Mouse (Mus musculus) thymus, postnatal 36 days (tissue): ENCODE data around the gene Cacng7.
A peak's percentile ranks its signal among the peaks of the same experiment; 100 is the strongest.
"Not testable (repeated sequence)": the region's sequence is repeated elsewhere in the genome, so short reads cannot be mapped to it uniquely, and the experiment has no call there.

Source experiments
- DNase-seq, 2 experiments: peaks; one replicate each; pipeline ENCODE4 v3.0.0; 2022; ENCODE audit warnings: mixed read lengths in 2 of 2

Cacng7 gene

DNA sequence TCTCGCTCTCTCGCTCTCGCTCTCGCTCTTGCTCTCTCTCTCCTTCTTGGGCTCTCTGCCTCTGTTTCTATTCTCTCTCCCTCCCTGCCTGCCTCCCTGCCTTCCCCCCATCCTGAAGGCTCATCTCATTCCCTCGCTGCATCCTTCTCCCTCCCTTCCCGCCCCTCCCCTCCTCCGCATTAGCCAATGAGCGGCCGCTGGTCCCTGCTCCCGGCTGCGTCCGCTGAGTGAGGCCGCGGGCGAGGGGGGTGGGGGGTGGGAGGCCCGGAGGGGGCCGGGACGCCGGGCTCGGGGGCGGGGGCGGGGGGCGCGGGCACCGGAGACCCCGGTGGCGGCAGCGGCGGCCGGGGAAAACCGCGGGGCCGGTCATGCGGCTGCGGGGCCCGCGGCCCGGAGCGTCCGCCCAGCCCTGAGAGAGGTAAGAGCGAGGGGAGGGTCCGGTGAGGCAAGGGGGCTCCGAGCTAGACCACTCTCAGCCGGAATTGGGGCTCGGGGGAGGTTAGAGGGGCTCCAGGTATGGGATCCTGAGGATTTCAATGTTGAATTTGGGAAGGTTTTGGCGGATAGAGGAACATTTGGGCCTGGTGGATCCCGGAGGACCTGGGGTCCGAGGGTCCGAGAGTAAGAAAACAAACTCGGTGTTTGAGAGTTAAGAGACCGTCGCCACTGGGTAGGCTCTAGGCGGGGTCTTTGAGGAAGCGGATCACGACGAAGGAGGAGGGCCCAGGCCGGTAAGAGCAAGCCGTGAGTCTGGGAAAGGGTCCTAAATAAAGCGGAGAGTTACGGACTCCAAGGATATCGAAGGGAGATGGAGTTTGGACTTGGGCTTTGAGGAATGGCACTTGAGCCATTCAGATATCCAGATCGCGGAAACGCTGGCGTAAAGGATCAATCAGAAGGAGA, at the start of gene Cacng7:
Gene Cacng7 (plus strand): TSS at position 337 of the 903 bp plus-strand sequence.
- DNase-seq = no peak

DNA sequence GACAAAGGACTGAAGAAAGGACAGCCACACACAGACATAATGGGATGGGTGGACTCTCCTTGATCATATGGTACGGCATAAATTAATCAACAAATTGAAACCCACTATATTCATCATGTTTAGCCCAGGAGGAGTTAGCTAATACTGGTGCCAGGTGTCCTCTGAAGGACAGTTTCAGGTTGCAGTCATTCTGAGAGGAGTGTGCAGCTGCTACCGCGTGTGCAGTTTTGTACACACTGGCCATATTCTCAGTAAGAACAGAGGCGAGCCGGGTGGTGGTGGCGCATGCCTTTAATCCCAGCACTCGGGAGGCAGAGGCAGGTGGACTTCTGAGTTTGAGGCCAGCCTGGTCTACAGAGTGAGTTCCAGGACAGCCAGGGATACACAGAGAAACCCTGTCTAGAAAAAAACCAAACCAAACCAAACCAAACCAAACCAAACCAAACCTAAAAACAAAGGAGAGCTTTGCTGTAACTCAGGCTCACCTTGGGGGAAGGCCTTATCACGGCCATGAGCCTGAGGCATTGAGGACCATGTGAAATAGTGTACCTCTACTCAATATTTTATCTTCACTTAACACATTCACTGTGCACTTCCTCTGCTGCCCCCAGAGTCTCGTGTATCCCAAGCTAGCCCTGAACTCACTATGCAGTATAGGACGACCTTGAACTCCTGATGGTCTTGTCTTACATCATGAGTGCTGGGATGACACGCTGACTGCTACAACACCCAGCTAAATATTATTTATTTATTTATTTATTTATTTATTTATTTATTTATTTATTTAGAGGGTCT, 49.5 kb upstream of the Cacng7 start:
- no peak for DNase-seq

DNA sequence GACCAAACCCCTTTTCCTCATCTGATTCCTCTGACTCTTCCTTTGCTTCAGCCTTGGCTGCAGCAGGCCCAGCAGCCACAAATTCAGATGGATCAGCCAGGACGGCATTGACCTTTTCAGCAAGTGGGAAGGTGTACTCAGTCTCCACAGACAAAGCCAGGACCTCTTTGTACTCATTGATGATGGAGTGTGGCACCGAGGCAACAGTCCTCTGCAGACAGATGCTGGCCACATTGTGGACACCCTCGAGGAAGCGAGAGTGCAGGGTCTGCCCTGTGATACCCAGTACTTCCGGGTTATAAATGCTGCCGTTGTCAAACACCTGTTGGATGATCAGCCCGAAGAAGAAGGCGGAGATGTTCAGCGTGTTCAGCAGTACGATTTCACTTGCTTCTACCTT, 48.2 kb upstream of the Cacng7 start:
- no peak for DNase-seq

DNA sequence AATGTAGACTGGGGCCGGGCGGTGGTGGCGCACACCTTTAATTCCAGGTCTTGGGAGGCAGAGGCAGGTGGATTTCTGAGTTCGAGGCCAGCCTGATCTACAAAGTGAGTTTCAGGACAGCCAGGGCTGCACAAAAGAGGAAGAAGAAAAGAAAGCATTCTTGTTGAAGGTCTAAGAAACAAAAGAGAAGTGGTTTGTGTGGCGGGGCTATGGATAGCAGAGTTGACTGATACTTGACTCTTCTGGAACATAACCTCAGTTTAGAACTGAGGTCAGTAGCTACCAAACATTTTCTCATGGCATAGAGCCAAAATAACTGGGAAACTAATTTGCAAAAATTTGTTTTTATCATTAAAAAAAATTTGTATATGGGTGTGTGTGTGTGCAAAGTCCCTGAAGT, 46.7 kb upstream of the Cacng7 start:
- no peak for DNase-seq

DNA sequence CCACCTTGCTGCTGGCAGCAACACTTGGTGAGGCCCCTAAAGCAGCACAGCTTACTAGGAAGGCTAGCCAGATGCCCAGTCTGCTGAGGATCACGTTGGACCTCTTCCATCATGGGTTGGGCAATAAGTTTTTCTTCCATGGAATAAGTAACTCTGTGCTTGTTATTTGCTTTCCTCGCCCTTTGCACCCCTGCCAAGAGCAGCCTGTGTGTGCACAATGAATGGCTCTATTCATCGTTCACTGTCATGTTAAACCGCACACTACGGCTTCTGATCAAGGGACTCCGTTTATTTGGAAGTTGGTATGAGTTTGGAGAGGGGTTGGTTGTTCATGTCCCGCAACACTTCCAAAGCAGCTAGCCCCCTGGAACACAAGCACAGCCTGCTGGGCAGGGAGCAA, 45.6 kb upstream of the Cacng7 start:
- no peak for DNase-seq

DNA sequence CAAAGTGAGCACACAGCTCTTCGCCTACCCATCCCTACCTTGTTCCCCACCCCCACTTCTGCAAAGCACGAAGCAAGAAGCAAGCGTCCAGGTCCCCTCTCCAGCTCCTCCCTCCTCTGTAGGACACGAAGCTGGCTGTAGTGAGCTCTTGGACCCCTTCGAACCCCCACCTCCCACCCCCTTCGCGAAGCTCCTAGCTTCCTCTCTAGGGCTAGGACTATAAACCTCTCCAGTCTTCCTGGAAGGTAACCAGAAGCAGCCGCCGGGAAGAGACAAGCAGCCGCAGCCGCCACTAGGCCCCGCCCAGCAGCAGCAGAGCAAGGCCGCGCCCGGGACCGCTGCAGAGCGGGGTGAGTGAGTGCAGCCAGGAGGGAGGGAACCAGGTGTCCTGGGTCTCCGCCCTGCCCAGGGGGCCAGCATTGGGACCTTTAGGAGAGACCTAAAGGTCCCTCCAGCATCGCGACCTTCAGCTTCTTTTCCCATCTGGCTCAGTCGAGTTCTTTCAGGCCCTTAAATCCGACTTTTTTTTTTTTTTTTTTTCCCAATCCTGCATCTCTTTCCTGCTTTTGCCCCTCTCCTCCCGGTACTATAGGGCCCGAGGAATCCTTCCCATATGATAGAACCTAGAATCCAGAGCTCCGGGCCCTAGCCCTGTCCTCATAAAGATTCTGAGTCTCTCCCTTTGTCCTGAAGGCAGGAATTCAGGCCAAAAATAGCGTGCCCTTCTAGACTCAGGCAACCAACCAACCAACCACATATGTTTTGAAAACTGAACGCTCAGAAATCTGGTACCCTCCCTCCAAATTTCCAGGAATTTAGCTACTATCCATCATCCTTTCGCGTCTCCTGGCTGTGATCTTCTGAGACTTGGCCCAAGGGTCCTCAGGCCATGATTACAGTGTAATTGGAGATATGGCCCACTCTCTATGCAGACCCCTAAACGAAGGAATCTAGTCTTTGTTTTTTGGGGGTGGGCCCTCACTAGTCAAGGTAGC, 43.5 kb upstream of the Cacng7 start, which contains the start of the genes Myadm and Prkcg:
Gene Myadm (plus strand): TSS at position 105 of the 995 bp plus-strand sequence.
Gene Prkcg (plus strand): TSS at position 204 of the 995 bp plus-strand sequence.
- DNase-seq = peak; percentile 72 to 81

DNA sequence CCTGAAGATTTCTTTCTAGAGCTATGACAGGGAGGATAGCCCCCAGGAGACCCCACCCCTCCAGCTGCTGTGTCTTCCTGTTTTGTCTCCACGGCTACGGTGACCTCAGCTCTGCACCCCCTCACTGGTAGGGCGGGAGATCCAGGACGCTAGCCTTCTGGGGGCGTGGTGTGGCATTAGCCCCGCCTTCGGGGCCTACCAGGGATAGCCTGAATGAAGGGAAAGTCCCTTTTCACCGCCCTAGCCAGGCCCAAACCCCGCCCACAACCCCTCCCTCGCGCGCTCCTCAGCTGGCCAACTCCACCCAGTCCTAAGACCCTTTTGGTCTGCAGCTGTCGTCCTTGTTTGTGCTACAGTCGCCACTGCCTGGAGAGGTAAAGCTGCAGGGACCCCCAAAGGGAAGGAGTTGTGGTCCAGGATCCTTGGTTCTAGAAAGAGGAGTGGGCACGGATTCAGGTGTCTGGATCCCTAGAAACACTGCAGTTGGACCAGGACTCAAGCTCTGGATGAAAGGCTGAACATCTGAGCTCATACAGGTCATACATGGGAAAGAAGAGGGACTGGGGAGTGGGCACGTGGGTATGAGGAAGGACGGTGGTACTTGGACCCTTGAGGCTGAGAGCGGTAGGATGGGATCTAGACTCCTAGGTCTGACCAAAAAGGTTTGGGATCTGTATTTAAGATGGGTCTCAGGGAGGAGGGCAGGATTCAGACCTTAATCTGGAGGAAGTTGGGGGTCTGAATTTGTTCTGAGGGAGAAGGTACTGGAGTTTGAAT, 42.3 kb upstream of the Cacng7 start:
- DNase-seq = peak; percentile 60 to 73

DNA sequence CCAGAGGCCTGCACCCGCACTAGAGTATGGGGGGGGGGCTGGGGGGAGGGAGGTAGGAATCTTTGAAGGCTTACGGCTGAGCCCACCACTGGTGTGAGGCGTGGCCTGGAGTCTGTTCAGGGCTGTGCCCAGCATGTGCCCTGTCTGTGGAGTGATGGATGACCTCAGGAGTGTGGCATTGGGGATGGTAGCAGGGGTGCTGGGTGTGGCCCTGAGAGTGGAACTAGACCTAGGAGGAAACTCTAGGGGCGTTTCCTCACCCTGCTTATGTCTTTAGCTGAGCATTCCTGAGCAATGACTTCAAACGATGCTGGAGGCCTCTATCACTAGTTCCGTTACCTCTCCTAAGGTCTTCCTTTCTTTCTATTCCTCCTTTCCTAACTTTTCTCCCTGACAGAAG, 41.6 kb upstream of the Cacng7 start:
- no peak for DNase-seq

DNA sequence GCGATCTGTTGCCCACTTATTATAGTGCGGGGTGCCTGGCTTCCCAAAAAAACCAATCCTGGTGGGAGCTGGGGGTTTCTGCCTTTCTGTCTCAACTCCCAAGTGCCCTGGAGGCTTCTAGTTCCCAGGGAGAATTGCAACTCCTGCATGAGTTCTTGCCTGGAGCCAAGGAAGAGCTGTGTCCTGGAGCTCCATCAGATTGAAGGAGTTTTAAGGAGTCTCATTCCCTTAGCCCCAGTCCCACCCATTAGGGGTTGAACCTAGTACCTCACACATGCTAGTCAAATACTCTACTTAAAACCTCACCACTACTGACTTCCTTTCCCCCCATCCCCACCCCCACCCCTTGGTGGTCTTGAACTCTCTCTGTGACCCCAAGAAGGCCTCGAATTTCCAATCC, 41.0 kb upstream of the Cacng7 start:
- no peak for DNase-seq

DNA sequence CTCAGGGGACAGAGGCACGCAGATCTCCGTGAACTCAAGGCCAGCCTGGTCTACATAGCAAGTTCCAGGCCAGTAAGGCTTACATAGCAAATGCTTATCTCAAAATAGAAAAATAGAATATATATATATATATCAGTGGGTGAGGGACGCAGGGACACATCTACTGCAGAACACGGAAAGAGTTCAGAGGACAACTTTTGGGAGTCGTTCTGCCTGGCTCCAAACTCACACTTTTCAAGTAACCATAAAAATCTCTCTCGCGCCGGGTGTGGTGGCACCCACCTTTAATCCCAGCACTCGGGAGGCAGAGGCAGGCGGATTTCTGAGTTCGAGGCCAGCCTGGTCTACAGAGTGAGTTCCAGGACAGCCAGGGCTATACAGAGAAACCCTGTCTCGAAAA, 40.5 kb upstream of the Cacng7 start:
- DNase-seq = not testable (repeated sequence)

DNA sequence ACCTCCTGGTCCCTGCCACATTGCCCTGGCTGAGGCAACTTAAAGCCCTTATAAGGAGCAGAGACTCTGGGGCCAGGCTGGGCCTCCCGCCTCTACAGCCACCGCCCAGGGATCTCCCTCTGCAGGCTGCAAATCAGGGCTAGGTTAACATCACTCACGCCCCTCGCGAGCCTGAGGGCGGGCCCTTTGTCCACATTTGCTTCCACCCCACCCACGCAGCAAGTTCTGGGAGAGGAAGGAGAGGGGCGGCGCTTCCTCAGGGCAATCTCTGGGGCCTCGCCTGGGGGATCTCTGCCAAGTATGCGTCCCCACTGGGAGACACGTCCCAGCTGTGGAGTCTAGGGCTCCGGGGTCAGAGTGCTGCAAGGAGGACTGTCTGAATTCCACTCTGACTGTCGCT, 40.0 kb upstream of the Cacng7 start:
- DNase-seq = peak; percentile 18 to 31

DNA sequence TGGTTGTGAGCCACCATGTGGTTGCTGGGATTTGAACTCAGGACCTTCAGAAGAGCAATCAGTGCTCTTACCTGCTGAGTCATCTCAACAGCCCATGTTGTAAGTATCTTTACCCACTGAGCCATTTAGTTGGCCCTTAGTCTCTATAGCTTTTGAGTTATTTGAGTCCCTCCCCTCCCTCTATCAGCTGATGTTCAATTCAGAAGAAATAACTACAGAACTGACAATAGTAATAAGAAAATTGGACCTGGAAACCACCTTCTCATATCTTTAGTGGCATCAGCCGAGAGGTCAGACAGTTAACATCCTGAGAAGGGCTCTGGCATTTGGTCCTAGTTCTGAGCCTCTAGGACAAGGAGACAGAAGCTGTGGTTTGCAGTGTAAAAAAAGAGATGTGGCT, 38.0 kb upstream of the Cacng7 start:
- no peak for DNase-seq

DNA sequence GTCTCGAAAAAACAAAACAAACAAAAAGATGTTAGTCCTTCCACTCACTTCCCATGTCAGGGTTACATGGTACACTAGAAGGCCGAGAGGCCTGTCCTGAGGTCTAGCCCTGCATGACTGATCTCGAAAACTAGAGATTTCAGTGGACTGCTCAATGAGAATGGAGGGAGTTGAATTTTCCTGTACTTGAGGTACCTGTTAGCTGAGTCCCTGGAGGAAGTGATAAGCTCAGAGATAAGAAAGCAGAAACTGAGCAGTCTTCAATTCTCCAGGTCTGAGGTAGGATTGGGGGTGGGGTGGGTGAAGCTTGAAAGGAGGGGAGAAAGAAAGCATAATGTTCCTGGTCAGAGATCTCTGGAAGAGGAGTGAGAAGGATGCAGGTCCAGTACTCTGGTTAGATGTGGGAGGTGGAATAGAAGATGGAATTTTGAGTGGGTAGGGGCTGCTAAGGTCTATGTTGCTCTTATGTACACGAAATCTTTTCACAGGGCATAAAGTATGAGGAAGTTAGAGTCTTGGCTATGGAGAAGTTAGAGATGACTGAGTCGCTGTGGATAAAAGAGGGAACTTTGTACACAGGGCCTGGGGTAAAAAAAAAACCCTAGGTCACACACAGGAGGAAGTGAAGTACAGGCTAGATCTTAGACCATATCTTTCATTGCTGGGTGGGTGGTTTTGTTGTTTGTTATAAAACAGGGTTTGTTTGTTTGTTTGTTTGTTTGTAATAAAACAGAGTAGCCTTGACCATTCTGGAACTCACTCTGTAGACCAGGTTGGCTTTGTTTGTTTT, 37.2 kb upstream of the Cacng7 start:
- DNase-seq = no peak

DNA sequence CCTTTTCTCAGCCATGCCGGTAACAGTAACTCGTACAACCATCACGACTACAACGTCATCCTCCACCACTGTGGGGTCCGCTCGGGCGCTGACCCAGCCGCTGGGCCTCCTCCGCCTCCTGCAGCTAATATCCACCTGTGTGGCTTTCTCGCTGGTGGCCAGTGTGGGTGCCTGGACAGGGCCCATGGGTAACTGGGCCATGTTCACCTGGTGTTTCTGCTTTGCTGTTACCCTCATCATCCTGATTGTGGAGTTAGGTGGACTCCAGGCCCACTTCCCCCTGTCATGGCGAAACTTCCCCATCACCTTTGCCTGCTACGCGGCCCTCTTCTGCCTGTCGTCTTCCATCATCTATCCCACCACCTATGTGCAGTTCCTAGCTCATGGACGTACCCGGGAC, 36.0 kb upstream of the Cacng7 start:
- DNase-seq = no peak

DNA sequence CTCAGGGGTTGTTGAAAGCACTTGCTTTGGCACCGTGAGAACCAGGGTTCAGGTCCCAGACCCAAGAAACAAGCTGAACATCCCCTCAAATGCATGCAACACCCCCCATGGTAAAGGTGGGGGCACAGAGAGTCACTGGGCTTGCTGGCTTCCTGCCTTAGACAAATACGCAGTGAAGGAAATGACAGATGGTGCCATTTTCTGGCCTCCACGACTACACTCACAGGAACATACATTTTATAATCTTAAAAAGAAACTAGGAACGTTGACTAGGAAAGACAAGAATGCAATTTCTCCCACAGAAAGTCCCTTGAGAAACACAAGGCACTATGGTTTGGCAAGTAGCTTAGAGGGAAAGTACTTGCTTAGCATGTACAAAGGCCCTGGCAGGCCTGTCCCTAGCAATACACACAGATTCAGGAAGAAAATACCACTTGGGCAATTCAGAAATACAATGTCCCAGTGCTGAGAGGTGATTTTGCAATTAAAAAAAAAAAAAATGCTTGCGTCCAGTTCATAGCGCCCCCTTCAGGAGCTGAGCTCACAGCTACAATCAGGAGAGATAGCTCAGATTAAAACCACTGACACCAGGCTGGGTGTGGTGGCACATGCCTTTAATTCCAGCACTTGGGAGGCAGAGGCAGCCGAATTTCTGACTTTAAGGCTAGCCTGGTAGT, 32.7 kb upstream of the Cacng7 start:
- no peak for DNase-seq

DNA sequence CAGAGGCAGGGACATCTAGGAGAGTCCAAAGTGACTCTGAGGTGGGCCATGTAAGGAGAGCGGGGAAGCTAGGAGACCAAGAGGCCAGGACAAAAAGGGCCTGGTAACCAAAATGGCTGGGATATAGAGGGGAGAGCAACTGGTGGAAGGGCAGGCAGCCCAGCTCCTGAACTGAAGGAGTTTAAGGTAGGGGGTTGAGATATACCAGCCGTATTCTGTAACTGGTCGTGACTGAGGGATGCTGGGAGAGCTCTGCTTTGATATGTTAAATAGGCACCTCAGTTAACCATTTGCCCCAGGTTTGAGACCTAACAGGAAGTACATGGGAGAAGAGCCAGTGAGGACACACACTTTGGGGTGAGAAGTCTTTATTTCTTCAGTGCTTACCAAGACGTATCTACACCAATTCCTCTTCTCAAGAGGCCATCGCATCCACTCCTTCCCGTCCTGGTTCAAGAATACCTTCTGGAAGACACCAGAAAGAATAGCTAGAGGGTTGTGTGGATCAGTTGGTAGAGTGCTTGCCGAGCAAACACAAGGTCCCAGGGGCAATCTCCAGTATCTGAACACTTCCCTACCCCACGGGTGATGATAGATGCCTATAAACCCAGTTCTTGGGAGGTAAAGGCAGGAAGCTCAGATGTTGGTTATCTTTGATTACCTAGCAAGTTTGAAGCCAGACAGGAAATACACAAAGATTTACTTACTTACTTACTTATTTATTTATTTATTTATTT, 31.7 kb upstream of the Cacng7 start:
- no peak for DNase-seq

DNA sequence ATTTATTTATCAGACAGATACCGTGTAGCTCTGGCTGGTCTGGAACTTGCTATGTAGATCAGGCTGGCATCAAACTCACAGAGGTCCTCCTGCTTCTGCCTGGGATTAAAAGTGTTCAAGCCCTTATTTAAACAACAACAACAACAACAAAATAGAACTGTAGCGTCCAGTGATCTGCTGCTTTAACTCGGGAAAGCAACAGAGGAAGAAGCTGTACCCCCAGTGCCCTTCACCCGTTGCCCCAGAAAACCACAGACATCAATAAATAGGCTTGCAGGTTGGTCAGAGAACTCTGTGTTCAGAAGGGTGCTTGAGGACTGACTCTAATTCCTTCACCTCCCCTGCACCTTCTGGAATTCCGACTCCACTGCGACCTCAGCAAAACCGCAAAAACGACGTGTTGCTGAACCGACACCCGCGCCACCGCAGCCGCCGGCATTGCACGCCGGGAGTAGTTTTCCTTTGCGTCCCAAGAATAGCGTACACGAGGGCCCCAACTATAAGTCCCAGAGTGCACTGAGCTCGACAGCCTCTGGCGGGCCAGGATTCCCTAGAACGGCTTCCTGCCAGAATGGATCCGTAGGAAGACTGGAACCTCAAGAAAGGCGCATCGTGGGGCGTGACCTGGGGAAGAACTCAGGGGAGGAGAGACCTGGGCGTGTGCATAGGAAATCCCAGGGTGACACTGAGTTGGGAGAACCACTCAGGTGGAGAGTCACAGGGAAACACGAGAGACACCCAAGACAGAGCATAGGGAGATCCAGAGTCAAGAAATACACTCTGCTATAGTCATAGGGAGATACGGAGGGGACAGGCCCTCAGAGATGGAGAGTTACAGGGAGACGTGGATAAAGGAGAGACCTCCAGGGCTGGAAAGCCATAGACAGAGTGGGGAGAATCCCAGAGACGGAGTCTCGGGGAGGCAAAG, 30.9 kb upstream of the Cacng7 start:
- no peak for DNase-seq

DNA sequence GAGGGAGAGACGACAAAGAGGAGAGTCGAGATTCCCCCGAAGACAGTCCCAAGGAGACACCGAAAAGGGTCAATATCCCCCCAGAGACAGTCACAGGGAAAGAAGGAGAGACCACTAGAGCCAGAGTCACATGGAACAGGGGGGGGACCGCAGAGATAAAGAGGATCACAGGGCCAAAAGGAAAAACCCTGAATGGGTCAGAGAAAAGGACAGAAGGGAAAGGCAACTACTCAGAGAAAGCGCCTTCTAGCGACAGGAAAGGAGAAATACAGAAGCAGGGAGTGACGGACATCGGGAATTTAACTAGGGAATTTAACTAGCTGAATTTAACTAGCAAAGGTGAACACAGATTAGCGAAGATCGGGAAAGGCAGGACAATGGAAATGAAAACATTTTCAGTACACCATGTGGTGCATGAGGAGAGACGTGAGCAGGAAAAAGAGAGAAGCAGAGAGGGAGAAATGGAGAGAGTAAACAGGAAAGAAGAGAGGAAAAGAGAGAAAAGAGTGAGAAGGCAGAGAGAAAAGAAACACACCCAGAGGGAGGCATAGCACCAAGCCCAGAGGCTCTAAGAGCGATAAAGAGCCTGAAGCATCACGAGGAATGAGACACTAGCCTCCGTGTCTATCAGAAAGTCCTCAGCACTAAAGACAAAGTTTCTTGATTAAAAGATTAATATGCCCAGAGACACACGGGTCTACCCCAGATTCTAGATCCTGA, 30.0 kb upstream of the Cacng7 start:
- no peak for DNase-seq
